Mouse (Mus musculus): ENCODE measurements around the gene Carmil2.

GRCm38 (mm10) chr8:105700566-105700965 lies 14.5 kb downstream of the Carmil2 start:
- TF ChIP-seq CTCF (IDR thresholded peaks at IDR 0.05) (no peak), EP300 (IDR thresholded peaks at IDR 0.05) (no peak)

Data from lung, postnatal 0 days (tissue).